Mouse (Mus musculus) brain, embryonic 14.5 days (tissue): Measurements from ENCODE around the gene Ccng2.

Experiments used
- CTCF ChIP-seq: fragments of 200-500 bp; IDR thresholded peaks from 2 replicates; pipeline ENCODE4 v1.5.1; 2012; ENCODE audit warnings: inconsistent platforms, mild to moderate bottlenecking, moderate library complexity, borderline replicate concordance; ENCODE audit not compliant: insufficient read depth, insufficient read length; ENCODE audit errors: extremely low read depth
- POLR2A ChIP-seq: fragments of 200-500 bp; IDR thresholded peaks from 2 replicates; pipeline ENCODE4 v1.6.1; 2012; ENCODE audit warnings: mild to moderate bottlenecking, inconsistent platforms, borderline replicate concordance; ENCODE audit not compliant: poor library complexity, insufficient read depth, insufficient read length, severe bottlenecking; ENCODE audit errors: extremely low read depth

- TF ChIP-seq CTCF (no peak), POLR2A (no peak)
These were observed 3.7 kb downstream of the Ccng2 start for GRCm38 (mm10) chr5:93270721-93271120.
